ENCODE assay signal across 8 mouse cellular contexts in the genomic region with DNA sequence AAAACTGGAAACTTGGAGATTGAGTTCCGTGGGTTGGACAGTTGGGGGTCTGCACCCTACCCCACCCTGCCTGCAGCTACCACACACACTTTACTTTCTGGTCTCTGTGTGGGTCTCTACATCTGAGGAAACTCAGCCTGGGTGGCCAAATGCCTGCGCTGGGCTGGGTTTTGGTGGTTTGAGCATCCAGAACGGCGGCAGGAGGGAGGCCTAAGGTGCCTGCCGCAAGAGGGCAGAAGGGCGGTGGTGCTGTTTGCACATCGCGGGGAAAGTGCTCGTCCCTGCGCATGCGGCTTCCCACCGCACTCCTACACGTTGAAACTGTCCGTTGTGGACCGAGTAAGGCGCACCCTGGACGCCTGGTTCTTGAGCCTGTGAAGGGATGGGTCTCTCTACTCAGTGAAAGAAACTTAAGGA. TPM values are rescaled to one million over a fixed set of nuclear protein-coding genes. Genes with fewer than 3 reads are reported as not detected.
DNase-seq lines count a peak whose midpoint lies in the region; ATAC-seq and TF ChIP-seq lines count a peak whose summit lies in the region.

No protein-coding gene starts in this region.

- 1% methylated on average over 17 of the region's 17 CpGs for WGBS in hindbrain, embryonic 13.5 days
- 2% methylated on average over 17 of the region's 17 CpGs for WGBS in lung, postnatal 0 days

- peak; percentile 44 for DNase-seq in MEL-GATA-1-ER (ENCODE audit: extremely low read depth, low read depth)
- DNase-seq in cerebellum, adult 8-10 months = peak; percentile 88
- peak; percentile 67 to 72 for DNase-seq in frontal cortex, postnatal 14 days (ENCODE audit: low spot score in 2 of 2)
- DNase-seq in layer of hippocampus, postnatal 14 days (ENCODE audit: low spot score in 2 of 2) = peak; percentile 80 to 83
- peak; percentile 93 for DNase-seq in lung, postnatal 0 days (ENCODE audit: low spot score)
- peak; percentile 79 for DNase-seq in retina, postnatal 1 day
- peak; percentile 79 to 88 for DNase-seq in urinary bladder, adult 18-20 months (ENCODE audit: low spot score in 2 of 2)

- H3K36me3 ChIP-seq in hindbrain, embryonic 13.5 days = no peaks in the 10 kb centered on the region
- H3K36me3 ChIP-seq in lung, postnatal 0 days (ENCODE audit: insufficient read depth, low read length) = no peaks in the 10 kb centered on the region

- H3K4me1 ChIP-seq in hindbrain, embryonic 13.5 days (replicated peaks) = peaks cover 22% of the 10 kb centered on the region
- H3K4me1 ChIP-seq in lung, postnatal 0 days (ENCODE audit: insufficient read depth, low read depth, low read length) = peaks cover 12% of the 10 kb centered on the region; the same call in 1 of the 2 replicates

- H3K4me2 ChIP-seq in hindbrain, embryonic 13.5 days = peak overlapping the region; percentile 60
- H3K4me2 ChIP-seq in lung, postnatal 0 days (replicated peaks; ENCODE audit: low read depth, low read length) = peak overlapping the region; percentile 72

- peak; percentile 96 for TF ChIP-seq CTCF in lung, postnatal 0 days (IDR thresholded peaks at IDR 0.05)

- H3K27ac ChIP-seq in hindbrain, embryonic 13.5 days = no peak overlapping the region; the same call in 1 of the 2 replicates
- H3K27ac ChIP-seq in lung, postnatal 0 days (ENCODE audit: low read length) = peak overlapping the region; percentile 83

- H3K9ac ChIP-seq in hindbrain, embryonic 13.5 days = peak overlapping the region; percentile 9; the same call in 1 of the 2 replicates
- H3K9ac ChIP-seq in lung, postnatal 0 days (replicated peaks; ENCODE audit: low read depth) = peak overlapping the region; percentile 32; the same call in 1 of the 2 replicates

- H3K9me3 ChIP-seq in hindbrain, embryonic 13.5 days = 0 out of 2 replicates have a peak, but pooled peaks cover 4% of the 10 kb centered on the region
- H3K9me3 ChIP-seq in lung, postnatal 0 days (ENCODE audit: low read length) = no peaks in the 10 kb centered on the region

- 0 out of 2 replicates have a peak, but pooled peaks cover 9% of the 10 kb centered on the region for H3K27me3 ChIP-seq in hindbrain, embryonic 13.5 days
- H3K27me3 ChIP-seq in lung, postnatal 0 days (replicated peaks; ENCODE audit: insufficient read depth, low read length) = no peaks in the 10 kb centered on the region

- TF ChIP-seq EP300 in lung, postnatal 0 days (IDR thresholded peaks at IDR 0.05) = no peak

- H3K4me3 ChIP-seq in hindbrain, embryonic 13.5 days = peak overlapping the region; percentile 38
- H3K4me3 ChIP-seq in lung, postnatal 0 days (ENCODE audit: low read depth, low read length) = peak overlapping the region; percentile 30

- peak; percentile 57 for ATAC-seq in hindbrain, embryonic 13.5 days (ENCODE audit: low FRiP score)
- peak; percentile 72 for ATAC-seq in lung, postnatal 0 days

RNA-seq across cellular contexts. Expression of a gene that starts 32.8 kb away (rescaled TPM):
- 10.2 and 11.0 TPM in 2 replicates for polyA plus RNA-seq in hindbrain, embryonic 13.5 days (2015; fragmentation: Nextera tagmentation; extraction: Ambion mirVana)
- total RNA-seq in layer of hippocampus, postnatal 14 days (2021) = 1 to 10 TPM; 7.0 to 9.0 TPM
- polyA plus RNA-seq in lung, postnatal 0 days (2015; fragmentation: Nextera tagmentation; extraction: Ambion mirVana) = 71.8 and 72.1 TPM in 2 replicates

RNA-seq across cellular contexts. Expression of a gene that starts 40.8 kb away (rescaled TPM):
- 48.1 and 56.5 TPM in 2 replicates for polyA plus RNA-seq in hindbrain, embryonic 13.5 days (2015; fragmentation: Nextera tagmentation; extraction: Ambion mirVana)
- total RNA-seq in layer of hippocampus, postnatal 14 days (2021) = 100 to 1,000 TPM; 147 to 158 TPM
- polyA plus RNA-seq in lung, postnatal 0 days (2015; fragmentation: Nextera tagmentation; extraction: Ambion mirVana) = 41.0 and 47.7 TPM in 2 replicates
